Mouse (Mus musculus): ENCODE data around the gene Fbxw27. TPM values are rescaled to one million over a fixed set of nuclear protein-coding genes. Genes with fewer than 3 reads are reported as not detected.
"Not testable (repeated sequence)": the region's sequence is repeated elsewhere in the genome, so short reads cannot be mapped to it uniquely, and the experiment has no call there.

The Fbxw27 gene
- polyA plus RNA-seq (2012; rRNA removed): 0.45 TPM in 1 of 2 replicates, not detected in the other

DNA sequence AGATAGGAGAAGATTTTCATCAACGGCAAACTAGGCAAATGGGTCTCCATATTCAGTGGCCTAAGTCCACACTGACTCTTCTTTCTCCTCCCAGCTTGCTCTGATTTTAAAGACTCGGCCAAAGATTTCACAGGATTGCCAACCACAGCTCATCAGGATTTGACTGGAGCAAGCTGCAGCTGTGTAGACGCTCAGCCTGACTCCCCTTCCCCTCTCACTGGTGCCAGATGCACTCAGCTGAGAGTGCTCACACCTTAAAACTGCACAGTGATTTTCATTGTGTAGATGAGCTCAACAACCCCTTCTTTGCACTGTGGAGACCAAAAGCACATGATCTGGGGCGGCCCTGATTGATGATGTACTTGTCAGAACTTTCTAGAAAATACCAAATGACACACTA is at the start of gene Fbxw27:
TSS of gene Fbxw27 (minus strand) at position 101 of the 400 bp plus-strand sequence.
- not testable (repeated sequence) for DNase-seq (ENCODE audit: low read depth)

DNA sequence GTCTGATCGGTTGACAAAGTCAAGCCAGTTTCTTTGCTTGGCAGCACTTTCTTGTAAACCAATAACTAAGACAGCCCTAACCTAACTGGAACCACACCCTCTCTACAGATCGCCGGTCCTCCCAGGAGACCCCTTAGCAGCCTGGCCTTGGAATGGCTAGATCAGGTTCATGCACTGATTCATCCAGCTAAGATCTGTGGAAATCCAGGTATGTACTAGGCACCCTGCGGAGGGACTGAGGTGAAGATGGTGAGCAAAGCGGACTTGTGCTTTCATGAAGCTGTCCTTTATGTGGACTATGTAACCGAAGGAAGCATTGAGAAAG is 42.6 kb upstream of the Fbxw27 start:
- no peak for TF ChIP-seq CTCF (IDR thresholded peaks at IDR 0.05; ENCODE audit: borderline replicate concordance, extremely low read depth, insufficient read depth, insufficient read length)
- no peak for TF ChIP-seq POLR2A (IDR thresholded peaks at IDR 0.05; ENCODE audit: borderline replicate concordance, extremely low read depth, insufficient read depth, insufficient read length, poor library complexity, severe bottlenecking)
- no peak for DNase-seq (ENCODE audit: low read depth)

GRCm38 (mm10) chr9:109832391-109833087 is 42.1 kb upstream of the Fbxw27 start, which contains the start of gene Nme6:
Gene Nme6, plus strand, starts transcription at chr9:109832749.
- TF ChIP-seq POLR2A (IDR thresholded peaks at IDR 0.05; ENCODE audit: borderline replicate concordance, extremely low read depth, insufficient read depth, insufficient read length, poor library complexity, severe bottlenecking) (peak; percentile 70; the same call in 1 of the 2 replicates), CTCF (IDR thresholded peaks at IDR 0.05; ENCODE audit: borderline replicate concordance, extremely low read depth, insufficient read depth, insufficient read length) (peak; percentile 71; the same call in 1 of the 2 replicates)
- DNase-seq (ENCODE audit: low read depth): peak; percentile 95

DNA sequence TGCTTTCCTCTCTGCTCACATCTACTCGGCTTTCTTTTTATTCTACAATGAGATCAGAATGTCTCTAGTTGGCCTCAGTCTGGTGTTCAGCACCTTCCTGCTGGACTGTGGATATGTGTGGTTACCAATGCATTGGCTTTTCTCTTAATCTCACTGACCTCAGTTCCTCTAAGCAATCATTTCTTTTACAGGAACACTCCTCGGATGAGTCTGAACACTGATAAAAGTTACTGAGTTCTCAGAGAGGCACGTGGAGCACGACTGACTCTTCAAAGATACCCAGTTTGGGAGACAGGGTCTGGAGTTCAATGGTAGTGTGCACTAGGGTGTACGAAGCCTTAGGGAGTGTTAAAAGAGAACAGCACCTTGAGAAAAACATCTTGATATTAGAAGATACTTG is 35.7 kb upstream of the Fbxw27 start:
- no peak for DNase-seq (ENCODE audit: low read depth)
- TF ChIP-seq CTCF (IDR thresholded peaks at IDR 0.05; ENCODE audit: borderline replicate concordance, extremely low read depth, insufficient read depth, insufficient read length): no peak
- no peak for TF ChIP-seq POLR2A (IDR thresholded peaks at IDR 0.05; ENCODE audit: borderline replicate concordance, extremely low read depth, insufficient read depth, insufficient read length, poor library complexity, severe bottlenecking)

GRCm38 (mm10) chr9:109825739-109826138 is 35.3 kb upstream of the Fbxw27 start:
- no peak for DNase-seq (ENCODE audit: low read depth)
- TF ChIP-seq CTCF (IDR thresholded peaks at IDR 0.05; ENCODE audit: borderline replicate concordance, extremely low read depth, insufficient read depth, insufficient read length): no peak
- TF ChIP-seq POLR2A (IDR thresholded peaks at IDR 0.05; ENCODE audit: borderline replicate concordance, extremely low read depth, insufficient read depth, insufficient read length, poor library complexity, severe bottlenecking): no peak

- DNase-seq (ENCODE audit: low read depth): no peak
- no peak for TF ChIP-seq CTCF (IDR thresholded peaks at IDR 0.05; ENCODE audit: borderline replicate concordance, extremely low read depth, insufficient read depth, insufficient read length)
- no peak for TF ChIP-seq POLR2A (IDR thresholded peaks at IDR 0.05; ENCODE audit: borderline replicate concordance, extremely low read depth, insufficient read depth, insufficient read length, poor library complexity, severe bottlenecking)
These were observed 25.9 kb upstream of the Fbxw27 start for GRCm38 (mm10) chr9:109816341-109816740.

- DNase-seq (ENCODE audit: low read depth): peak; percentile 57
- TF ChIP-seq POLR2A (IDR thresholded peaks at IDR 0.05; ENCODE audit: borderline replicate concordance, extremely low read depth, insufficient read depth, insufficient read length, poor library complexity, severe bottlenecking): no peak
- TF ChIP-seq CTCF (IDR thresholded peaks at IDR 0.05; ENCODE audit: borderline replicate concordance, extremely low read depth, insufficient read depth, insufficient read length): no peak
These were observed 23.0 kb upstream of the Fbxw27 start for GRCm38 (mm10) chr9:109813424-109813823.

DNA sequence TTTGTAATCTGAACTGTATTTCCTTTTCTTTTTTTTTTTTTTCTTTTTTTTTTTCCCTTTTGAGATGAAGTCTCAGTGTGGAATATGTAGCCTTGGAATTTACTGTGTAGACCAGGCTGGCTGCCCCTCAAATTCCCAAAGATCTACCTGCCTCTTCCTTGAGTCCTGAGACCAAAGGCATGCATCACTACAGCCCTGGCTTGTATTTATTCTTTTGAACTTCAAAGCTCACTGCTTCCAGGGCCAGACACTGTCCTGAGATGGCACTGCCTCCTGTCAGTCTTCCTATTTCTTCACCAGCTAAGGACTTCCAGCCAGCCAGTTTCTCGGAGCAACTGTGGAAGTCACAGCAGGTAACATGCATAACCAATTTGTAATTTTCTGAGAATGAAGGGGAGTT is 21.5 kb upstream of the Fbxw27 start, which contains the start of gene Spink8:
TSS of gene Spink8 (plus strand) at position 301 of the 400 bp plus-strand sequence.
- TF ChIP-seq CTCF (IDR thresholded peaks at IDR 0.05; ENCODE audit: borderline replicate concordance, extremely low read depth, insufficient read depth, insufficient read length) (no peak), POLR2A (IDR thresholded peaks at IDR 0.05; ENCODE audit: borderline replicate concordance, extremely low read depth, insufficient read depth, insufficient read length, poor library complexity, severe bottlenecking) (no peak)
- no peak for DNase-seq (ENCODE audit: low read depth)

- no peak for DNase-seq (ENCODE audit: low read depth)
- no peak for TF ChIP-seq POLR2A (IDR thresholded peaks at IDR 0.05; ENCODE audit: borderline replicate concordance, extremely low read depth, insufficient read depth, insufficient read length, poor library complexity, severe bottlenecking)
- TF ChIP-seq CTCF (IDR thresholded peaks at IDR 0.05; ENCODE audit: borderline replicate concordance, extremely low read depth, insufficient read depth, insufficient read length): no peak
These were observed 17.4 kb upstream of the Fbxw27 start for GRCm38 (mm10) chr9:109807898-109808297.

DNA sequence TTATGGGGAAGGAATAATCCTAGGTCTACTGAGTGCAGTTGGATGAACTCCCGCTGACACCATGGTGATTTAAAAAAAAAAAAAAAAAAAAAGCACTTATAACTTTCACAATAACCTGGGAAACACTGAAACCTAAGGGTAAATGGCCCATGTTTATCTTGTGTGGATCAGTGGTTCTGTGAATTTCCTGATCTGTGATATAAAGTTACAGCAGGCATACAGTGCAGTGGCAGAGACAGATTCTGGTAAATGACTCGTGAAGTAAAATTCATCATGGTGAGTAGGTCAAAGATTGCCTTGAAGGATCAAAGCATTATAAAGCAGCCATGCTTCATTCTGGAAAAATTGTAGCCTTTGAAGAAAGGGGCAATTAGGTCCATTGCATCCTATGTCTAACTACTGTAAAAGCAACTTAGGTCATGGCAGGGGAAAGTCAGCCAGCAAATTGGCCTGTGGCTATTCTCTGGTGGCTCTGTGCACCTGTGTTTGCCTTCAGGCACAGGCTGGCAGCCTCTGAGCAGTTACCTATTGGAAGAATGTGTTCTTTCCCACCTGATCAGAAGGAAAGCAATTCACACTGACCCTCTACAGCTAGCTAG is 16.3 kb upstream of the Fbxw27 start:
- no peak for TF ChIP-seq POLR2A (IDR thresholded peaks at IDR 0.05; ENCODE audit: borderline replicate concordance, extremely low read depth, insufficient read depth, insufficient read length, poor library complexity, severe bottlenecking)
- no peak for TF ChIP-seq CTCF (IDR thresholded peaks at IDR 0.05; ENCODE audit: borderline replicate concordance, extremely low read depth, insufficient read depth, insufficient read length)
- DNase-seq (ENCODE audit: low read depth): no peak

DNA sequence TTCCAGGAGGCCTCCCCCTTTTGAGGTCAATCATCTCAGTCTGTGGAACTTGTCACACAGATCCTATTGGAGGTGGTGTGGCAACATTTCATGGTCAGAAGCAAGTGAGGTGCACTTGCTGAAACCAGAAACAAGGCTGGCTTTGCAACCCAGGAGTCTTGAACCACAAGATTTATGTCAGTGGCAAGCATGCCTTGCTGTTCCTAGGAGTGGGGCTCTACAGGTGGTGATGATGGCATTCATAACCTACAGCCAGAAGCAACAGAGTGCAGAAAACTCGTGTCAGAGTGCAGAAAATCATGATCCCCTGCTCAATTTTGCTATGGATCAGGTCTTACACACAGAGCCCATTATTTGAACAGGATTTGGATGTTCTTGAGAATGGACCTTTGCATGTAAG is 15.8 kb upstream of the Fbxw27 start:
- TF ChIP-seq CTCF (IDR thresholded peaks at IDR 0.05; ENCODE audit: borderline replicate concordance, extremely low read depth, insufficient read depth, insufficient read length): no peak
- no peak for DNase-seq (ENCODE audit: low read depth)

GRCm38 (mm10) chr9:109805596-109805995 is 15.1 kb upstream of the Fbxw27 start:
- not testable (repeated sequence) for DNase-seq (ENCODE audit: low read depth)

All from brain, embryonic 14.5 days (tissue).